Mouse (Mus musculus): ENCODE results near the gene Tmc5.

Gene Tmc5

DNA sequence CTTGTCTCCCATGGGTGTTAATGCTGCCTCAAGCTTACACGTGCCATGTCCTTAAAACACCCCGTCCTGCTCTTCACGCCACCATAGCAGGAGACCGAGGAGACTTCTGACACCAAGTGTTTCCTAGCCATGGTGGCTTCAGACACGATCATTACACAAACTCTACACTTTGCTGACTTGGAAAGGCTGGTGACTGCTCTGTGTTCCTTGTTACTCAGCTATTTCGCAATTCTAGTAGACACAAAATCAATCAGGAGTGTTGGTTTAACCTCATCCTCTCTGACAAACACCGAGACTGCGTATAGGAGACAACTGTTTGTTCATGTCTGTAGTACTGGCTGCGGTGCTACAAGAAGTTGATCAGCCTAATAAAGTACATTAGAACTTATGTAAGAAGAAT, 101.8 kb downstream of the Tmc5 start:
- no peak for DNase-seq

DNA sequence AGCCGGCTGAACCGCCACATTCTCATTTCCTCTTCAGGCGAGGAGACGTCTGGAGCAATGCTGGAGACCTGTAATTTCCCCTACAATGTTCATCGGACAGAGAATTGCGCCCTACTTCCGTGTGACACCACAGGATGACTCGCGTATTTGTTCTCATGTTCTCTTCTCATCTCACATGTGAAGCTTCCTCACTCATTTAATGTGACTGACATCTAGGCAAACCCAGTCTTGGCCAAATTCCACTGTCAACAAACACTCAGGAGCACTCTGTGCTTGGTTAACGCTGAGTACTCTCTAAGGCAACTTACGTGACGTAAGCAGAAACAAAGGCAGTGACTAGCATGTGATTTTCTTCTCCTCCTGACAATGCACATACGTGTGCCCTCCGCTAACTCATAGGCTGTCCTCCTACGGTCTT, 106.1 kb downstream of the Tmc5 start:
- DNase-seq, result peak; percentile 23

DNA sequence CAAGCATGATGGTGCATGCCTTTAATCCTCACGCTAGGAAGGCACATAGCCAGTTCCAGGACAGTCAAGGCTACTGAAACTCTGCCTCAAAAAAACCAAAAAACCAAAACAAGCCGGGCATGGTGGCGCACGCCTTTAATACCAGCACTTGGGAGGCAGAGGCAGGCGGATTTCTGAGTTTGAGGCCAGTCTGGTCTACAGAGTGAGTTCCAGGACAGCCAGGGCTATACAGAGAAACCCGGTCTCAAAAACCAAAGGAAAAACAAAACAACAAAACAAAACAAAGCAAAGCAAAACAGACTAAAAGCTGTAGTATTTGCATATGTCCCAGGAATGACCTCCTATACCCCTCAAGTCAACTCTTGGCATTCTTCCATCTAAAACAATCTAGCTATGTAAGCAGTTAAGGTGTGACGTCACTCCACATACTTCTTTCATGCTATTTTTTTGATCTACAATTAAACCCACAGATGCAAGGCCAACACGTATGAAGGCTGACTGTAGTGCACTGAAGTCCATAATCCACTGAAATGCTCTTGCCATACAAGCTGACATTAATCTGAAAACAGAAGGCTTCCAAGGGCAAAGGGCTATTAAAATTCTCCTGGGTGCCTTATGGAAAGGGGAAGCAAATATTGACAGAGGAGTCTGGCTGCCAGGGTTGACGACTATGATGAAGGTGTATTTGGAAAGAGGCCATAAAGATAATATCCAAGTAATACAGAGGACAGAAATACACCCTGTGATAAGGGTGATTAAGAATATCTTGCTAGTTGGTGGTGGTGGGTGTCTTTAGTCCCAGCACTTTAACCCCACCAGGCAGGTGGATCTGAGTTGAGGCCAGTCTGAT, 107.1 kb downstream of the Tmc5 start:
- DNase-seq, result no peak

DNA sequence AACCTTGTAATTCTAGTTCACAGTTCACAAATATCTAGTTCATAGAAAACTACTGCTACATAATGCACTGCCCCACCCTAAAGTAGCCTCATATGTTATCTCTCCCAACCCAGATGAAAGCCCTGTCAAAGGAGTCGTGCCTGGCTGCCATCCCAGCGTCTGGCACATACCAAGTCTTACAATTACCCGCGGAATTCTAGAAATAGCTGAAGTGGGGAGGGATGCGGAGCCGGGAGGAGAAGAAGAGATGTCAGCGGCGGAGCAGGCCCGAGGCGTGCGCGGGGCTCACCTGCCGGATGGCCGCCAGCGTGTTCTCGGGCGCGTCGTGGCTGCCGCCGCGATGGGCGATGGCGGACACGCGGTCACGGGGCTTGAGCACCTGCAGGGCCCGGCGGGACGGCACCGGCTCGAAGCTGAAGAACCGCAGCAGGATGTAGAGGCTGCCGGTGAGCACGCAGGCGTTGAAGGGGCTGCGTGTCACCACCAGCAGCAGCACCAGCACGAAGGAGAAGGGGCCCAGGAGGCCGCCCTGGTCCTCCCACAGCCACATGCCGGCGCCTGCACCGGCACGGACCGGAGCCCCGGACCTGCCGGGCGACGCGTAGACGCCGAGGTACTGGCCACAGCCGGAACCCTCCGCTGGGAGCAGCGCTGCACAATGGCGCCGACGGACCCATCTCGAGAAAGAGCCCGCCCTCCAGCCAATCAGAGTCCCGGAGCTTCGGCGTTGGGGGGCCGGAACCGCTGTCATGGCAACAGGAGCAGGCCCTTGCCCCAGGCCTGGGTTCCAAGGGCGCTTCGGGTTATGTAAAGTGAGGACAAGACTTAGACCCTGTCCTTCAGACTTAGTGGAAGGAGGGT, 108.2 kb downstream of the Tmc5 start, which contains the start of gene Gde1:
Gde1 (minus strand) TSS at position 678 of the 861 bp plus-strand sequence.
- DNase-seq, result peak; percentile 95

DNA sequence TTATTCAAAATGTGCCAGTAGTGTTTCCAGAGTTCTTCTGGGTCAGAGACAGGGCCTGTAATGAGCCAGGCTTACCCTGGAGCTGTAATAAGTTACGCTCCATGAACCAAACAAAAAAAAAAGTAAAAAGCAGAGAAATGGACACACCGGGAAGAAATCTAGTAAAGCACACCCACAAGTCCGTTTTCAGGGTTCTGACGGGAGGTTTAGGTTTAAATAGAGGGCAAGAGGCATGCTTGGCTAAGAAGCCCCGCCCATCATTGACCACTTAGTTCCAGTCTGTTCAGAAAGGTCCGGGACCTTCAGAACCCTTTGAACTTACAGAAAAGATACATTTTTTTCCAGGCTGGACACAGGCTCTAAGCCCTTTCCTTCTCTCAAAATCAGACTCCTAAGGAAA, 109.0 kb downstream of the Tmc5 start:
- no peak for DNase-seq

- DNase-seq, result no peak
These were observed 109.4 kb downstream of the Tmc5 start for GRCm38 (mm10) chr7:118706488-118706887.

- no peak for DNase-seq
These were observed 110.1 kb downstream of the Tmc5 start for GRCm38 (mm10) chr7:118707216-118707615.

GRCm38 (mm10) chr7:118708002-118708401, 110.9 kb downstream of the Tmc5 start:
- peak; percentile 63 for DNase-seq

GRCm38 (mm10) chr7:118710776-118711175, 113.7 kb downstream of the Tmc5 start:
- DNase-seq, result no peak

- peak; percentile 90 for DNase-seq
These were observed 115.4 kb downstream of the Tmc5 start, which contains the start of gene Ccp110 for GRCm38 (mm10) chr7:118712228-118713173. Gene Ccp110, plus strand, starts transcription at chr7:118712552.

DNA sequence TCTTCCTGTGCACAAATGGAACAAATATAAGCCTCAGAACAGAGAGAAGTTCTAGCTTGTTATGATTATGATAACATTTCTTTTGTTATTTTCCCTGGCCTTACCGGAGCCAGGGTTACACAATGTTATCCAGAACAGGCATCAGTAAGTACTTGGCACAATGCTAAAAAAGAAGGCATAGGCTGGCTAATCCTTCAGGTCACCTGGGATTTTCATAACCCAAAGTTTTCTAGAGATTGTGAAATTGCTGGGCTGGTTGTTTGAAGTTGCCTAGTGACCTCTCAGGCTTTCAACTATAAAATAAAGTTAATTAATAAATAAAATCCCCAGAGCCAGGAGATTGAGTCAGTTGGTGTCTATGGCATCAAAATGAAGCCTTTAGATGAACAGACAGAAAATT, 117.8 kb downstream of the Tmc5 start:
- no peak for DNase-seq

- DNase-seq, result no peak
These were observed 121.0 kb downstream of the Tmc5 start for GRCm38 (mm10) chr7:118718066-118718465.

- no peak for DNase-seq
These were observed 126.8 kb downstream of the Tmc5 start for GRCm38 (mm10) chr7:118723927-118724326.

All from kidney, adult 18-20 months (tissue).